13 mouse cellular contexts compared by ENCODE assay signal in genomic region chr6:100610897-100611575, GRCm38 (mm10).
"Had no signal": no experiment of that assay in that cellular context is flagged by ENCODE, and none has a peak within 500 bp of the region (broad histone marks: within the 10 kb centered on the region; RNA-seq: fewer than 3 reads in every experiment).

No protein-coding gene starts in this region.

- DNase-seq: kidney, adult 18-20 months; kidney, postnatal 14 days; lung, adult 18-20 months; midbrain, embryonic 14.5 days; right cerebral cortex, postnatal 25 days; thymus, postnatal 36 days had no signal

- H3K27me3 ChIP-seq: limb, embryonic 13.5 days; lung, embryonic 15.5 days had no signal

- ATAC-seq: inflammation-experienced regulatory T-cells, adult 6 months had no signal

- H3K9ac ChIP-seq: limb, embryonic 13.5 days; lung, embryonic 15.5 days had no signal

- H3K4me1 ChIP-seq: limb, embryonic 13.5 days; lung, embryonic 15.5 days had no signal

- H3K4me2 ChIP-seq: limb, embryonic 13.5 days; lung, embryonic 15.5 days had no signal

- H3K4me3 ChIP-seq: layer of hippocampus, adult 2 months; limb, embryonic 10.5 days; limb, embryonic 13.5 days; lung, embryonic 15.5 days had no signal

- H3K27ac ChIP-seq: hindbrain, postnatal 0 days; layer of hippocampus, adult 2 months; limb, embryonic 10.5 days; limb, embryonic 13.5 days; lung, embryonic 15.5 days; macrophage had no signal

- H3K9me3 ChIP-seq: limb, embryonic 10.5 days; limb, embryonic 13.5 days; lung, embryonic 15.5 days had no signal
